Mouse (Mus musculus): ENCODE data around the gene Tmem150c. TPM values are rescaled to one million over a fixed set of nuclear protein-coding genes. Genes with fewer than 3 reads are reported as not detected.

The Tmem150c gene
- total RNA-seq, 2 experiments from 2014 or later, result 1.2 to 1.3 TPM

GRCm38 (mm10) chr5:100109543-100110282, 49.9 kb downstream of the Tmem150c start:
- no peak for DNase-seq
- intact Hi-C loops (cut with DNase I), result no loop called here

GRCm38 (mm10) chr5:100108866-100109265, 50.7 kb downstream of the Tmem150c start:
- intact Hi-C loops (cut with DNase I), result no loop called here
- peak in 1 of 2 experiments; percentile 11 for DNase-seq

- intact Hi-C loops (cut with DNase I), result no loop called here
- DNase-seq, result no peak
Measured at GRCm38 (mm10) chr5:100102395-100102794, 57.2 kb downstream of the Tmem150c start.

- no peak for DNase-seq
- intact Hi-C loops (cut with DNase I), result no loop called here
Measured at GRCm38 (mm10) chr5:100097967-100098366, 61.6 kb downstream of the Tmem150c start.

- intact Hi-C loops (cut with DNase I), result no loop called here
- DNase-seq, result no peak
Measured at GRCm38 (mm10) chr5:100096955-100097354, 62.7 kb downstream of the Tmem150c start.

- DNase-seq, result no peak
- intact Hi-C loops (cut with DNase I), result no loop called here
Measured at GRCm38 (mm10) chr5:100091602-100092001, 68.0 kb downstream of the Tmem150c start.

GRCm38 (mm10) chr5:100091263-100091594, 68.4 kb downstream of the Tmem150c start:
- intact Hi-C loops (cut with DNase I), result no loop called here
- DNase-seq, result no peak

- DNase-seq, result no peak
- intact Hi-C loops (cut with DNase I), result no loop called here
Measured at GRCm38 (mm10) chr5:100090515-100091262, 68.9 kb downstream of the Tmem150c start.

GRCm38 (mm10) chr5:100085097-100085496, 74.5 kb downstream of the Tmem150c start:
- DNase-seq, result no peak
- intact Hi-C loops (cut with DNase I), result no loop called here

- intact Hi-C loops (cut with DNase I), result no loop called here
- DNase-seq, result no peak
Measured at GRCm38 (mm10) chr5:100083953-100084562, 75.5 kb downstream of the Tmem150c start.

GRCm38 (mm10) chr5:100082006-100082405, 77.6 kb downstream of the Tmem150c start:
- DNase-seq, result no peak
- intact Hi-C loops (cut with DNase I), result no loop called here

GRCm38 (mm10) chr5:100079931-100080275, 79.7 kb downstream of the Tmem150c start:
- DNase-seq, result no peak
- intact Hi-C loops (cut with DNase I), result loop anchor here (5.0 kb wide), 1 partner anchor 77 kb away; the partner anchor contains the start of gene Tmem150c

- DNase-seq, result no peak
- intact Hi-C loops (cut with DNase I), result loop anchor here (5.0 kb wide), 1 partner anchor 78 kb away; the partner anchor contains the start of gene Tmem150c
Measured at GRCm38 (mm10) chr5:100079040-100079930, 80.3 kb downstream of the Tmem150c start.

- no peak for DNase-seq
- intact Hi-C loops (cut with DNase I), result loop anchor here (5.0 kb wide), 1 partner anchor 248 kb away; no protein-coding TSS in a partner anchor
Measured at GRCm38 (mm10) chr5:100074571-100074970, 85.0 kb downstream of the Tmem150c start.

GRCm38 (mm10) chr5:100072557-100072956, 87.1 kb downstream of the Tmem150c start:
- intact Hi-C loops (cut with DNase I), result loop anchor here (5.0 kb wide), 1 partner anchor 250 kb away; no protein-coding TSS in a partner anchor
- DNase-seq, result no peak

- DNase-seq, result no peak
- intact Hi-C loops (cut with DNase I), result loop anchor here (2.0 to 5.0 kb wide), 2 partner anchors 169 to 251 kb away; no protein-coding TSS in a partner anchor
Measured at GRCm38 (mm10) chr5:100071541-100071940, 88.1 kb downstream of the Tmem150c start.

GRCm38 (mm10) chr5:100070255-100070654, 89.4 kb downstream of the Tmem150c start:
- DNase-seq, result peak; percentile 65 to 79
- intact Hi-C loops (cut with DNase I), result loop anchor here (2.0 to 5.0 kb wide), 2 partner anchors 171 to 252 kb away; no protein-coding TSS in a partner anchor

GRCm38 (mm10) chr5:100069526-100069925, 90.1 kb downstream of the Tmem150c start:
- DNase-seq, result no peak
- intact Hi-C loops (cut with DNase I), result no loop called here

GRCm38 (mm10) chr5:100067579-100067978, 92.0 kb downstream of the Tmem150c start:
- intact Hi-C loops (cut with DNase I), result no loop called here
- DNase-seq, result no peak

GRCm38 (mm10) chr5:100060876-100061275, 98.7 kb downstream of the Tmem150c start:
- intact Hi-C loops (cut with DNase I), result no loop called here
- DNase-seq, result no peak

All from gastrocnemius, postnatal 36 days (tissue).